Mouse (Mus musculus): Measurements from ENCODE around the gene Tpk1. TPM values are rescaled to one million over a fixed set of nuclear protein-coding genes. Genes with fewer than 3 reads are reported as not detected.

Gene Tpk1
- polyA plus RNA-seq, 2 experiments from 2014 or later, result 9.4 to 12.1 TPM

- peak; percentile 38 for ATAC-seq
These were observed 318.4 kb downstream of the Tpk1 start for GRCm38 (mm10) chr6:43347637-43348036.

GRCm38 (mm10) chr6:43343006-43343405 is 323.1 kb downstream of the Tpk1 start:
- ATAC-seq, result no peak

- no peak for ATAC-seq
These were observed 323.7 kb downstream of the Tpk1 start for GRCm38 (mm10) chr6:43342386-43342785.

- ATAC-seq, result no peak
These were observed 327.3 kb downstream of the Tpk1 start for GRCm38 (mm10) chr6:43338804-43339203.

GRCm38 (mm10) chr6:43337491-43337961 is 328.6 kb downstream of the Tpk1 start:
- ATAC-seq, result no peak

- peak; percentile 34 for ATAC-seq
These were observed 330.4 kb downstream of the Tpk1 start for GRCm38 (mm10) chr6:43335619-43336234.

GRCm38 (mm10) chr6:43333479-43333878 is 332.6 kb downstream of the Tpk1 start:
- ATAC-seq, result no peak

GRCm38 (mm10) chr6:43312961-43313656 is 353.0 kb downstream of the Tpk1 start:
- no peak for ATAC-seq

- ATAC-seq, result no peak
These were observed 353.5 kb downstream of the Tpk1 start for GRCm38 (mm10) chr6:43312546-43312945.

GRCm38 (mm10) chr6:43310071-43310470 is 356.0 kb downstream of the Tpk1 start:
- no peak for ATAC-seq

- ATAC-seq, result no peak
These were observed 356.6 kb downstream of the Tpk1 start, which contains the start of gene Nobox for GRCm38 (mm10) chr6:43309454-43309853. Gene Nobox, minus strand, starts transcription at chr6:43309554.

GRCm38 (mm10) chr6:43297508-43297850 is 368.6 kb downstream of the Tpk1 start:
- no peak for ATAC-seq

- ATAC-seq, result peak; percentile 49
These were observed 369.1 kb downstream of the Tpk1 start for GRCm38 (mm10) chr6:43296798-43297507.

GRCm38 (mm10) chr6:43295908-43296307 is 370.2 kb downstream of the Tpk1 start:
- ATAC-seq, result no peak

Data from CD4-positive, CD25-positive, alpha-beta regulatory T cell, adult 4 months (primary cell).